Mouse (Mus musculus) stomach, postnatal 0 days (tissue): ENCODE results near the gene Gm14139. TPM values are rescaled to one million over a fixed set of nuclear protein-coding genes. Genes with fewer than 3 reads are reported as not detected.
"Not testable (repeated sequence)": the region's sequence is repeated elsewhere in the genome, so short reads cannot be mapped to it uniquely, and the experiment has no call there.

Source experiments
- ATAC-seq: fragments of 200-750 bp; cut with Nextera tagmentation; 2 replicates; pipeline ENCODE4 v1.8.0; 2017; ENCODE audit not compliant: low FRiP score, low TSS enrichment
- DNase-seq: peaks from one replicate; pipeline ENCODE4 v3.0.0-alpha.2; 2016; ENCODE audit warnings: low spot score
- H3K27ac ChIP-seq: fragments of 300-500 bp; sonication (generic); replicated peaks from 2 replicates; pipeline ENCODE4 v1.5.1; 2014; ENCODE audit warnings: mild to moderate bottlenecking, control low read depth
- H3K27me3 ChIP-seq: fragments of 300-500 bp; sonication (generic); 2 replicates; pipeline ENCODE4 v1.6.1; 2014; ENCODE audit warnings: low read length; ENCODE audit not compliant: control insufficient read depth, insufficient read depth
- H3K36me3 ChIP-seq: fragments of 300-500 bp; sonication (generic); 2 replicates; pipeline ENCODE4 v1.6.1; 2014; ENCODE audit warnings: low read length, mixed read lengths; ENCODE audit not compliant: control insufficient read depth, insufficient read depth
- H3K4me1 ChIP-seq: fragments of 300-500 bp; sonication (generic); replicated peaks from 2 replicates; pipeline ENCODE4 v1.6.1; 2014; ENCODE audit warnings: antibody characterized with exemption; ENCODE audit not compliant: control insufficient read depth, insufficient read depth
- H3K4me2 ChIP-seq: fragments of 300-500 bp; sonication (generic); replicated peaks from 2 replicates; pipeline ENCODE4 v1.6.1; 2014; ENCODE audit warnings: low read depth, mild to moderate bottlenecking, control low read depth, moderate library complexity
- H3K4me3 ChIP-seq: fragments of 300-500 bp; sonication (generic); 2 replicates; pipeline ENCODE4 v1.5.1; 2014; ENCODE audit warnings: low read depth, low read length, control low read depth
- H3K9ac ChIP-seq: fragments of 300-500 bp; sonication (generic); 2 replicates; pipeline ENCODE4 v1.6.1; 2014; ENCODE audit warnings: mild to moderate bottlenecking, low read length, control low read depth, mixed read lengths
- H3K9me3 ChIP-seq: fragments of 300-500 bp; sonication (generic); 2 replicates; pipeline ENCODE4 v1.6.1; 2016; ENCODE audit warnings: low read length; ENCODE audit not compliant: control insufficient read depth
- CTCF ChIP-seq: IDR thresholded peaks from 2 replicates; pipeline ENCODE4 v1.5.1; 2016; ENCODE audit warnings: antibody characterized with exemption, low read depth, mild to moderate bottlenecking, moderate library complexity
- EP300 ChIP-seq: optimal IDR thresholded peaks from 2 replicates; pipeline ENCODE3; 2016; ENCODE audit warnings: antibody characterized with exemption
- WGBS: fragments of 180-500 bp; shearing (Covaris S2); extraction: QIAGEN DNeasy Blood & Tissue Kit; methylation state at CpG from one replicate; pipeline ENCODE4 v1.1.7; 2014; 5-methylcytosine and 5-hydroxymethylcytosine counted together
- polyA plus RNA-seq: library from polyadenylated mRNA; unstranded; fragments of >200 nt; fragmentation: Nextera tagmentation; extraction: Ambion mirVana; gene quantifications from 2 replicates; pipeline ENCODE4 v1.2.1, GENCODE M21; 2015

The Gm14139 gene
- 0.05 TPM in 1 of 2 replicates, not detected in the other for polyA plus RNA-seq

- not testable (repeated sequence) for ATAC-seq, H3K9ac ChIP-seq, DNase-seq, H3K9me3 ChIP-seq, H3K4me3 ChIP-seq, H3K4me1 ChIP-seq, H3K27me3 ChIP-seq, H3K4me2 ChIP-seq, H3K27ac ChIP-seq, H3K36me3 ChIP-seq
- 72% methylated on average over 7 of the region's 7 CpGs for WGBS
Measured at GRCm38 (mm10) chr2:150181570-150181999, at the start of gene Gm14139. Gene Gm14139 (plus strand): TSS chr2:150181755.

- DNase-seq, ATAC-seq: not testable (repeated sequence)
Measured at GRCm38 (mm10) chr2:150132002-150132401, 49.6 kb upstream of the Gm14139 start.

GRCm38 (mm10) chr2:150132773-150133172 is 48.8 kb upstream of the Gm14139 start:
- Histone ChIP-seq H3K4me1 (no peaks in the 10 kb centered on the region), H3K9ac (no peak overlapping the region), H3K4me3 (no peak overlapping the region), H3K9me3 (no peaks in the 10 kb centered on the region; the same call in 1 of the 2 replicates), H3K27ac (no peak overlapping the region), H3K27me3 (no peaks in the 10 kb centered on the region), H3K4me2 (no peak overlapping the region), H3K36me3 (no peaks in the 10 kb centered on the region; the same call in none of the 2 replicates)
- DNase-seq: no peak
- TF ChIP-seq CTCF (no peak), EP300 (no peak)
- WGBS: 61% methylated on average over 2 of the region's 2 CpGs
- no peak for ATAC-seq

More at GRCm38 (mm10) chr2:150132002-150132401, 49.6 kb upstream of the Gm14139 start:
- H3K36me3 ChIP-seq, H3K9me3 ChIP-seq, H3K9ac ChIP-seq, H3K4me2 ChIP-seq, H3K4me1 ChIP-seq, H3K4me3 ChIP-seq, H3K27me3 ChIP-seq, H3K27ac ChIP-seq: not testable (repeated sequence)
- WGBS: 68% methylated on average over 1 of the region's 1 CpGs

- DNase-seq: peak; percentile 84
- TF ChIP-seq EP300 (no peak), CTCF (peak; percentile 16; the same call in 1 of the 2 replicates)
- H3K9me3 ChIP-seq: no peaks in the 10 kb centered on the region; the same call in 1 of the 2 replicates
- peak within 1 kb of the TSS; percentile 69 for H3K27ac ChIP-seq
- no peaks in the 10 kb centered on the region; the same call in 1 of the 2 replicates for H3K36me3 ChIP-seq
- H3K9ac ChIP-seq: peak within 1 kb of the TSS; percentile 82
- H3K4me1 ChIP-seq: no peaks in the 10 kb centered on the region
- peak; percentile 100 for ATAC-seq
- H3K27me3 ChIP-seq: no peaks in the 10 kb centered on the region
- H3K4me3 ChIP-seq: peak within 1 kb of the TSS; percentile 64
- peak within 1 kb of the TSS; percentile 63 for H3K4me2 ChIP-seq
- 0% methylated on average over 13 of the region's 13 CpGs for WGBS
Measured at GRCm38 (mm10) chr2:150136435-150136897, 45.1 kb upstream of the Gm14139 start, which contains the start of gene Zfp120. Gene Zfp120 (minus strand): TSS chr2:150136708.

GRCm38 (mm10) chr2:150166703-150167102 is 14.9 kb upstream of the Gm14139 start:
- Histone ChIP-seq H3K27me3 (no peaks in the 10 kb centered on the region), H3K4me2 (no peak overlapping the region), H3K36me3 (no peaks in the 10 kb centered on the region), H3K4me3 (no peak overlapping the region), H3K4me1 (no peaks in the 10 kb centered on the region), H3K27ac (no peak overlapping the region), H3K9me3 (no peaks in the 10 kb centered on the region), H3K9ac (no peak overlapping the region)
- ATAC-seq (no peak), DNase-seq (no peak)
- no peak for TF ChIP-seq CTCF
- no peak for TF ChIP-seq EP300

GRCm38 (mm10) chr2:150173833-150174232 is 7.7 kb upstream of the Gm14139 start:
- no peaks in the 10 kb centered on the region for H3K9me3 ChIP-seq
- H3K9ac ChIP-seq: no peak overlapping the region
- H3K36me3 ChIP-seq: no peaks in the 10 kb centered on the region
- H3K27ac ChIP-seq: no peak overlapping the region
- H3K4me3 ChIP-seq: no peak overlapping the region
- DNase-seq (no peak), ATAC-seq (no peak)
- H3K27me3 ChIP-seq: no peaks in the 10 kb centered on the region
- TF ChIP-seq EP300: no peak
- no peak for TF ChIP-seq CTCF
- no peak overlapping the region for H3K4me2 ChIP-seq
- no peaks in the 10 kb centered on the region for H3K4me1 ChIP-seq

- H3K27me3 ChIP-seq, H3K27ac ChIP-seq, H3K9me3 ChIP-seq, ATAC-seq, H3K4me2 ChIP-seq, H3K4me1 ChIP-seq, H3K9ac ChIP-seq, H3K4me3 ChIP-seq, DNase-seq, H3K36me3 ChIP-seq: not testable (repeated sequence)
- 75% methylated on average over 4 of the region's 4 CpGs for WGBS
Measured at GRCm38 (mm10) chr2:150179579-150179978, 2.0 kb upstream of the Gm14139 start, which contains the start of gene Gm10770. Gene Gm10770 (minus strand): TSS chr2:150179679.

GRCm38 (mm10) chr2:150181046-150181445 is 509 bp upstream of the Gm14139 start:
- not testable (repeated sequence) for ATAC-seq, H3K4me2 ChIP-seq, H3K4me3 ChIP-seq

More at GRCm38 (mm10) chr2:150181046-150181445, 509 bp upstream of the Gm14139 start:
- H3K27ac ChIP-seq, H3K9me3 ChIP-seq, H3K4me1 ChIP-seq, H3K36me3 ChIP-seq, DNase-seq, H3K9ac ChIP-seq, H3K27me3 ChIP-seq: not testable (repeated sequence)
